Mouse (Mus musculus) midbrain, embryonic 16.5 days (tissue): ENCODE data around the gene Mien1. TPM values are rescaled to one million over a fixed set of nuclear protein-coding genes. Genes with fewer than 3 reads are reported as not detected.

Source experiments
- ATAC-seq: fragments of 200-750 bp; cut with Nextera tagmentation; 2 replicates; pipeline ENCODE4 v1.8.0; 2017; ENCODE audit warnings: moderate TSS enrichment
- H3K27ac ChIP-seq: fragments of 300-500 bp; sonication (generic); 2 replicates; pipeline ENCODE4 v1.5.1; 2014; ENCODE audit warnings: mild to moderate bottlenecking, low read length, mixed read lengths
- H3K27me3 ChIP-seq: fragments of 300-500 bp; sonication (generic); 2 replicates; pipeline ENCODE4 v1.6.1; 2014; ENCODE audit warnings: low read depth, low read length, mixed read lengths; ENCODE audit not compliant: control insufficient read depth, insufficient read depth
- H3K36me3 ChIP-seq: fragments of 300-500 bp; sonication (generic); 2 replicates; pipeline ENCODE4 v1.6.1; 2014; ENCODE audit warnings: mild to moderate bottlenecking, low read length, moderate library complexity, mixed read lengths; ENCODE audit not compliant: control insufficient read depth, insufficient read depth
- H3K4me1 ChIP-seq: fragments of 300-500 bp; sonication (generic); 2 replicates; pipeline ENCODE4 v1.6.1; 2014; ENCODE audit warnings: mild to moderate bottlenecking, low read length, mixed read lengths; ENCODE audit not compliant: control insufficient read depth, insufficient read depth
- H3K4me2 ChIP-seq: fragments of 300-500 bp; sonication (generic); 2 replicates; pipeline ENCODE4 v1.6.1; 2014; ENCODE audit warnings: mild to moderate bottlenecking, low read length, mixed read lengths
- H3K4me3 ChIP-seq: fragments of 300-500 bp; sonication (generic); 2 replicates; pipeline ENCODE4 v1.5.1; 2014; ENCODE audit warnings: low read depth, mild to moderate bottlenecking, low read length, moderate library complexity, mixed read lengths
- H3K9ac ChIP-seq: fragments of 300-500 bp; sonication (generic); 2 replicates; pipeline ENCODE4 v1.6.1; 2014; ENCODE audit warnings: low read depth, low read length, mixed read lengths
- H3K9me3 ChIP-seq: fragments of 300-500 bp; sonication (generic); replicated peaks from 2 replicates; pipeline ENCODE4 v1.6.1; 2014; ENCODE audit warnings: mild to moderate bottlenecking, low read length, mixed read lengths; ENCODE audit not compliant: control insufficient read depth, poor library complexity, severe bottlenecking
- WGBS: fragments of 180-500 bp; shearing (Covaris S2); extraction: QIAGEN DNeasy Blood & Tissue Kit; methylation state at CpG from one replicate; pipeline ENCODE4 v1.1.7; 2014; 5-methylcytosine and 5-hydroxymethylcytosine counted together
- polyA plus RNA-seq: library from polyadenylated mRNA; unstranded; fragments of >200 nt; fragmentation: Nextera tagmentation; extraction: Ambion mirVana; gene quantifications from 2 replicates; pipeline ENCODE4 v1.2.1, GENCODE M21; 2015

The Mien1 gene
- polyA plus RNA-seq, 1 experiment from 2014 or later: 252 TPM

DNA sequence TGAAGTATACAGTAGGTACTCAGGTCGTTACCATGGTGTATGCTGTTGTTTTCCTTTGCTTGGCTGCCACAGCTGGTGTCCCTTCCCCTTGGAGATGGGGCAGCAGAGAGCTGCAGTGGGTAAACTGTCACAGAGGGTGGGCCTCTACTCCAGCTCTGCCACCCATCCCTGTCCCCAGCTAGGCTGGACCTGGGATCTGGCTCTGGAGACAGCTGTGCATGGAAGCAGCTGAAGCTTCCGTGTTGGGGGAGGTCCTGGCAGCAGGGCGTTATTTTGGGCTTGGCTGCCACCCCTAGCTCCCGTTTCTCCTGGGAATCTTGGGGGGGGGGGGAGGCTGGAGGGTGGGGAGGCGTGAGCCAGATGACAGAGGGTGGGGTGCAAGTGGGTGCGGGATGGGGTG is 20.5 kb downstream of the Mien1 start:
- ATAC-seq: no peak
- no peak overlapping the region for H3K4me2 ChIP-seq
- no peaks in the 10 kb centered on the region for H3K9me3 ChIP-seq
- H3K4me3 ChIP-seq: no peak overlapping the region
- H3K36me3 ChIP-seq: no peaks in the 10 kb centered on the region
- H3K27ac ChIP-seq: no peak overlapping the region
- H3K9ac ChIP-seq: no peak overlapping the region
- 83% methylated on average over 5 of the region's 6 CpGs for WGBS
- 0 out of 2 replicates have a peak, but pooled peaks cover 4% of the 10 kb centered on the region for H3K4me1 ChIP-seq
- peaks cover 8% of the 10 kb centered on the region for H3K27me3 ChIP-seq

DNA sequence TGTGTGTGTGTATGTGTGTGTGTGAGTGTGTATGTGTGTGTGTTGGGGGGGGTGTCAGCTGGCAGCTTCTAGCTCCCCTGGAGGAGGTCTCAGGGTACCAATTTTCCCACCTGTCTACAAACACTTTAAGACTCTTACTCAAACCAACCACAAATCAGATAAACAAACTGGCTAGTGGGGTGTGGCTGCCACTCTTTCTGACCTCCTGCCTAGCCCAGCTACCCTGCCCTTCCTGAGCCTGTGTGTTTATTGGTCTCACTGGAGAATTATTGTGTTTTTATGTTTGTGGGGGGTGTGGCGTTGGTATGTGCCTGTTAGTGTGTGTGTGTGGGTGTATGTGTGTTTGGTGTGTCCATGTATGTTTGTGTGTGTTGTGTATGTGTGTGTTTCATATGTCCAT is 21.7 kb downstream of the Mien1 start:
- peaks cover 14% of the 10 kb centered on the region for H3K4me1 ChIP-seq
- H3K27me3 ChIP-seq: peaks cover 14% of the 10 kb centered on the region
- no peak overlapping the region for H3K9ac ChIP-seq
- H3K4me2 ChIP-seq: no peak overlapping the region
- H3K27ac ChIP-seq: no peak overlapping the region
- H3K4me3 ChIP-seq: no peak overlapping the region
- no peaks in the 10 kb centered on the region for H3K9me3 ChIP-seq
- WGBS: 100% methylated on average over 1 of the region's 1 CpGs
- no peak for ATAC-seq
- H3K36me3 ChIP-seq: no peaks in the 10 kb centered on the region

DNA sequence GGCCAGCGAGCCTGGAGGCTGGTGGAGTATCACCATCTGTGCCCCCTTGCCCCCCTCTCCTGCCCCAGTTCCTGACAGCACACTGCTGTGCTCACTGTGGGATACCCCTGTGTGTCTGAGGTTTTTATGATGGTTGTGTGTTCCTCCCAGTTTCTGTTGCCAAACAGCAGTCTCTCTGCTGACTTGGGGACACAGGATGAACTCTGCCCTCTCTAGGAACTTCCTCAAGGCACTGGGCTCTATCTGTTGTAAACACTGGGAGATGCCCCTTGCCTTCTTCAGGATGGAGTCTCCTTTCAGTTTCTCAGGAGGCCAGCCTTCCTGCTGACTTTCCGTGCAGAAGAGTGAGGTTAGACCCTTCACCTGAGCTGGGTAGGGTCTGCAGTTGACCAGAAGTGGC is 24.6 kb downstream of the Mien1 start:
- 22% methylated on average over 2 of the region's 2 CpGs for WGBS
- no peak overlapping the region for H3K4me3 ChIP-seq

DNA sequence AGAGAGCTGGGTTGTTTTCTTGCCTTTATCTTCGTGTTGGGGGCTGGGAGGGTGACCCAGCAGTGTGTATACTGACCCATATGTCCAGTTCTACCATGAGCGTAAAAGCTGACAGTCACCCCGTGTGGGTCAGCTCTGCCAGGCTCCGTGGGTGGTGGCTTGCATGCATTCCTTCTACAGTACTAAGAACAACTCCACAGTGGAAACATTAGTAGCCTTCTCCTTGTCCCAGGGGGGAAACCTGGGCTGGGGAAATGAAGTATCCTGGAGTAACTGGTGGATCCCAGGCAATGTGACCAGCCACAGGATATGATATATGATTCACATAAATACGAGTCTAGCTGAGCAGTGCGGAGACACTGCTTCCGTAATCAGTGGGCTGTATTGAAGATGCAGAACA is 25.1 kb downstream of the Mien1 start:
- H3K4me2 ChIP-seq: peak overlapping the region; percentile 96
- 0 out of 2 replicates have a peak overlapping the region, but pooled peaks have one; percentile 55 for H3K4me3 ChIP-seq
- no peak for ATAC-seq
- H3K27me3 ChIP-seq: peaks cover 25% of the 10 kb centered on the region
- no peak overlapping the region for H3K9ac ChIP-seq
- no peaks in the 10 kb centered on the region for H3K36me3 ChIP-seq
- H3K27ac ChIP-seq: no peak overlapping the region
- 39% methylated on average over 7 of the region's 7 CpGs for WGBS
- H3K4me1 ChIP-seq: peaks cover 20% of the 10 kb centered on the region
- no peaks in the 10 kb centered on the region for H3K9me3 ChIP-seq

More for the DNA sequence above, 24.6 kb downstream of the Mien1 start:
- Histone ChIP-seq H3K4me1 (peaks cover 20% of the 10 kb centered on the region), H3K27me3 (peaks cover 25% of the 10 kb centered on the region), H3K36me3 (no peaks in the 10 kb centered on the region), H3K9me3 (no peaks in the 10 kb centered on the region), H3K27ac (no peak overlapping the region), H3K9ac (no peak overlapping the region), H3K4me2 (no peak overlapping the region)
- no peak for ATAC-seq

DNA sequence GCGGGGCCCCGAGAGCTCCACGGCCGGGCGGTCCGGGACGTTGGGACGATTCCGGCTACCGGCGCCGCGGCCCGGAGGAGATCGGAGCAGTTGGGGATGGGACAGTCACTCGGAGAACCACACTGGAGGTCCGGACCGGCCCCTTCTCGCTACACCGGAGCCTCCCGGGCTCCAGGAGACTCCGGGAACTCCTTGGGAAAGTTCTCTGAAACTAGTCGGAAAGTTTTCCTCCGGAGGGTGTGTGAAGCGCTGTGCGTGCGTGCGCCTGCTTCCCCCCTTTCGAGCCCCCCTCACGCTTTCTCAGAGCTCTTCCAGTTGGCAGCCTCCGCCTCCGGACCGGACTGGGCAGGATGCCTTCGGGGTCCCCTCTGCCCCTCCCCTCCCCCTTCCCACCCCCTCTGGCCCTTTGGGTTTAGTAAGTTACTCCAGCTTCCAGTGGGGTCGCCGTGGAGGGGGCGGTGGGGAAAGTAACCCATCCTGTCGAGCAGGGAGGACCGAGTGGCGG is 25.9 kb downstream of the Mien1 start:
- under 1% methylated on average over 40 of the region's 40 CpGs for WGBS
- peak overlapping the region; percentile 55 for H3K4me3 ChIP-seq
- peaks cover 25% of the 10 kb centered on the region for H3K27me3 ChIP-seq
- H3K36me3 ChIP-seq: no peaks in the 10 kb centered on the region
- H3K4me1 ChIP-seq: peaks cover 20% of the 10 kb centered on the region
- no peaks in the 10 kb centered on the region for H3K9me3 ChIP-seq
- H3K9ac ChIP-seq: peak overlapping the region; percentile 64
- H3K4me2 ChIP-seq: peak overlapping the region; percentile 96
- H3K27ac ChIP-seq: peak overlapping the region; percentile 68
- 0 out of 2 replicates have a peak, but pooled peaks have one; percentile 59 for ATAC-seq

DNA sequence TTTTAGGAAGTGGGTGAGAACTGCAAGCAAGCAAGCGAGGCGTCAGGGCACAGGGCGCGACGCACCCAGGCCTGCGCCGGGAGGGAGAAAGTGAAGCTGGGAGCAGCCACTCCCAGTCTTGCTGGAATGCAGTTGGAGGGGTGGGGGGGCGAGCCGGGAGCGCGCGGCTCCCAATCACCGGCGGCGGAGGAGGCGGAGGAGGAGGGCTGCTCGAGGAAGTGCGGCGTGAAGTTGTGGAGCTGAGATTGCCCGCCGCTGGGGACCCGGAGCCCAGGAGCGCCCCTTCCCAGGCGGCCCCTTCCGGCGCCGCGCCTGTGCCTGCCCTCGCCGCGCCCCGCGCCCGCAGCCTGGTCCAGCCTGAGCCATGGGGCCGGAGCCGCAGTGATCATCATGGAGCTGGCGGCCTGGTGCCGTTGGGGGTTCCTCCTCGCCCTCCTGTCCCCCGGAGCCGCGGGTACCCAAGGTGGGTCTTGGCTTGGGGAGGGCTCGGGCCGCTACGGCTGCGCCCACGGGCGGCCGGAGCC is 26.5 kb downstream of the Mien1 start, which contains the start of gene Erbb2:
Gene Erbb2, plus strand, starts transcription at position 198 of the 524 bp plus-strand sequence.
- Histone ChIP-seq H3K4me3 (peak within 1 kb of the TSS; percentile 55), H3K4me1 (peaks cover 20% of the 10 kb centered on the region), H3K27ac (peak within 1 kb of the TSS; percentile 68), H3K9ac (peak within 1 kb of the TSS; percentile 64), H3K27me3 (peaks cover 25% of the 10 kb centered on the region), H3K9me3 (no peaks in the 10 kb centered on the region), H3K4me2 (peak within 1 kb of the TSS; percentile 96), H3K36me3 (no peaks in the 10 kb centered on the region)
- WGBS: under 1% methylated on average over 44 of the region's 49 CpGs
- ATAC-seq: peak; percentile 61

DNA sequence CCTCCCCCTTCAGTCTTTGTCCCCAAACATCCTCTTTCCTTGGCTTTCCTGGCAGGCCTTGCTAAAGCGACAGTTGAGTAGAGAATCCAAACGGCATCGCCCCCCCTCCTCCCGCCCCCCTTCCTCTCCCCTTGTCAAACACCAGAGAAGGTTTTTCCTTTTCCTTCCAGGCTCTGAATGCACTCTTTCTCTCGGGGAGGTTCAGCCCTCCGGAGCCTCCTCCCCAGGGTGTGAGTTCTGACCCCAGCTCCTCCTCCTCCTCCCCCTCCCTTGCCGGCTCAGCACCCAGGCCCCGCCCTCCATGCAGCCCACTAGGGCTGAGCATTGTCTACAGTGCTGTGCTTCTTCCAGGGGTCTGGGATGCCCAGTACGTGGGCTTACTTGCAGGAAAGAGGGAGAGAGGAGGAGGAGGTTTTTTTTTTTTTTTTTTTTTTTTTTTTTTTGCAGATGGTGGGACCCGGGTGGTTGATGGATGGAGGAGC is 29.4 kb downstream of the Mien1 start:
- no peaks in the 10 kb centered on the region for H3K9me3 ChIP-seq
- H3K4me3 ChIP-seq: no peak overlapping the region
- no peaks in the 10 kb centered on the region for H3K36me3 ChIP-seq
- H3K27ac ChIP-seq: no peak overlapping the region
- H3K4me1 ChIP-seq: peaks cover 20% of the 10 kb centered on the region
- H3K4me2 ChIP-seq: peak overlapping the region; percentile 12; the same call in 1 of the 2 replicates
- ATAC-seq: 0 out of 2 replicates have a peak, but pooled peaks have one; percentile 56
- H3K9ac ChIP-seq: no peak overlapping the region
- WGBS: 1% methylated on average over 9 of the region's 10 CpGs
- peaks cover 25% of the 10 kb centered on the region for H3K27me3 ChIP-seq

DNA sequence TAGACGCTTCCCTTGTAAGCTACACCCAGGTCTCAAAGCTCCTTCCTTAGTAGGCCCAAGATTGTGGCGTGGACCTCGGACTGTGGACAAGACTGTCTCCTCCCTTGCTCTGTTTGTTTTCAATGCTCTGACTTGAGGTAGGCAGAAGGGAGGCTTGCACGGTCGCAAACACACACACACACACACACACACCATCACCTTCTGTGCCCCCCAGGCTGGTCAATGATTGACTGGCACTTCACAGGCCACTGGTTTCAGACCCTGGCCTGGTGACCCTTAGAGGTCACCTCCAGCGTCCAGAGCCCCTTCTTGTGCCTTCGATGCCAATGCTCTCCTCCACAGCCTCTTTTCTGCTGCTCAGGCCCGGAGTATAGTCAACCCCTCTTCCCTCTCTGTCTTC is 29.9 kb downstream of the Mien1 start:
- Histone ChIP-seq H3K9ac (no peak overlapping the region), H3K27ac (no peak overlapping the region), H3K9me3 (no peaks in the 10 kb centered on the region), H3K36me3 (no peaks in the 10 kb centered on the region), H3K4me3 (no peak overlapping the region), H3K27me3 (peaks cover 22% of the 10 kb centered on the region), H3K4me1 (peaks cover 18% of the 10 kb centered on the region), H3K4me2 (no peak overlapping the region)
- 55% methylated on average over 8 of the region's 8 CpGs for WGBS
- no peak for ATAC-seq

DNA sequence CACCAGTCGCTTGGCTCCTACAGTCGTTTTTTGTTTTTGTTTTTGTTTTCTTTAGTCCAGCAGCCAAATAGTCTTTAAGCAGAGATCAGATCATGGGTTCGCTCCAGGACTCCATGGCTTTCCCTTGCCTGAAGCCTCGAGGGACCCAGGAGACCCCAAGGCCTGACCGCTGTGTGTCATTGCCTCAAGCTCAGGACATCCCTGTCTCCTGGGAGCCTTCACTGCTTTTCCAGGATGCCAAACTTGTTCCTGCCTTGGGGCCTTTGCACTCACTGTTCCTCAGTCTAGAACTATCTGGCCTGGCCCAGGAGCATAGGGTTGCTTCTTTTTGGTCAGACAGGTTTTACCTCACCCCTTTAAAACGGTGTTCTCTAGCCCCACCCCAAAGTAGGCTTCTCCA is 32.2 kb downstream of the Mien1 start:
- Histone ChIP-seq H3K4me3 (no peak overlapping the region), H3K27ac (no peak overlapping the region), H3K4me2 (no peak overlapping the region), H3K27me3 (peaks cover 11% of the 10 kb centered on the region), H3K9ac (no peak overlapping the region), H3K9me3 (no peaks in the 10 kb centered on the region), H3K36me3 (no peaks in the 10 kb centered on the region), H3K4me1 (peaks cover 3% of the 10 kb centered on the region; the same call in 1 of the 2 replicates)
- 75% methylated on average over 6 of the region's 6 CpGs for WGBS
- ATAC-seq: no peak
